In the genomic region with DNA sequence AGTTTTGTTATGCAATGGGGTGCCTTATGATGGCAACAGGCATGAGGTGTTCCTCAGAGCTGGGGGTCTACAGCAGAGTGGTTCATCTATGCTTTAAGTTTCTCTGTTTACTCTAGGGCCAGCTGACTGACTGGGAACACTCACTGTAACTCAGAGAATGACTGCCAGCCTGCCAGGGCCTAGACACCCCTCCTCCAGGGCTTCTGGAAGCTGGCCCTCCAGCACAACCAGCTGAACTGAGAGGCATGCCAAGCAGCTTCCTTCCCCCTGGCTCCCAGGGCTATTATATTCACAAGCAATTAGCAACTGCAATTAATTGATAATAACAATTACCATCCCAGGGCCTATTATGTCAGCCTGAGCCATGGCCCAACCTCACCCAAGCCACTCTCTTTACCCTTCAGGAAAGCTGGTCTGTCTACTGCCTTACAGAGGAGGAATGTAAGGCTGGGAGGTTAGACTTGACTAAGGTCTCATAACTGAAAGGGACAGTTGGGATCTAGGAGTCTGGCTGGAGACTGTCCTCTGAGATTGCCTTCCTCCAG, we compare ENCODE assay signal across 10 mouse cellular contexts. TPM values are rescaled to one million over a fixed set of nuclear protein-coding genes. Genes with fewer than 3 reads are reported as not detected.
DNase-seq lines count a peak whose midpoint lies in the region; ATAC-seq lines count a peak whose summit lies in the region.
"Had no signal": no experiment of that assay in that cellular context is flagged by ENCODE, and none has a peak within 500 bp of the region (broad histone marks: within the 10 kb centered on the region; RNA-seq: fewer than 3 reads in every experiment).

No protein-coding gene starts in this region.

- H3K4me2 ChIP-seq in forebrain, embryonic 12.5 days, result no peak overlapping the region
- no peak overlapping the region for H3K4me2 ChIP-seq in midbrain, embryonic 16.5 days (ENCODE audit: low read length)
- H3K4me2 ChIP-seq: embryonic facial prominence, embryonic 12.5 days had no signal

- peak overlapping the region; percentile 53 for H3K27ac ChIP-seq in forebrain, embryonic 12.5 days
- H3K27ac ChIP-seq in midbrain, embryonic 16.5 days (ENCODE audit: low read length), result peak overlapping the region; percentile 58; the same call in 1 of the 2 replicates
- H3K27ac ChIP-seq: embryonic facial prominence, embryonic 12.5 days had no signal

- ATAC-seq in frontal cortex, adult (ENCODE audit: low TSS enrichment), result peak; percentile 74
- ATAC-seq in forebrain, embryonic 12.5 days (ENCODE audit: low FRiP score), result peak; percentile 73
- ATAC-seq in midbrain, embryonic 16.5 days, result peak; percentile 73
- no peak for ATAC-seq in cerebellum, adult (ENCODE audit: insufficient number of reproducible peaks, low FRiP score, low TSS enrichment)

- H3K4me1 ChIP-seq in forebrain, embryonic 12.5 days, result peaks cover 27% of the 10 kb centered on the region
- H3K4me1 ChIP-seq in midbrain, embryonic 16.5 days (ENCODE audit: control insufficient read depth, insufficient read depth, low read length), result no peaks in the 10 kb centered on the region; the same call in 1 of the 2 replicates
- H3K4me1 ChIP-seq: embryonic facial prominence, embryonic 12.5 days had no signal

- no peak overlapping the region for H3K9ac ChIP-seq in forebrain, embryonic 12.5 days
- no peak overlapping the region for H3K9ac ChIP-seq in midbrain, embryonic 16.5 days (ENCODE audit: low read depth, low read length)
- H3K9ac ChIP-seq: embryonic facial prominence, embryonic 12.5 days had no signal

- no peaks in the 10 kb centered on the region; the same call in 1 of the 2 replicates for H3K36me3 ChIP-seq in forebrain, embryonic 12.5 days (replicated peaks)
- H3K36me3 ChIP-seq in midbrain, embryonic 16.5 days (ENCODE audit: control insufficient read depth, insufficient read depth, low read length), result 0 out of 2 replicates have a peak, but pooled peaks cover 3% of the 10 kb centered on the region
- H3K36me3 ChIP-seq: embryonic facial prominence, embryonic 12.5 days had no signal

- DNase-seq in frontal cortex, postnatal 25 days (ENCODE audit: low spot score in 2 of 2), result no peak
- peak; percentile 60 to 68 for DNase-seq in layer of hippocampus, adult 8-10 months (ENCODE audit: low spot score in 2 of 2)
- DNase-seq in testis, postnatal 14 days (ENCODE audit: low spot score), result no peak
- DNase-seq in c-Kit-positive CD71-positive TER-119-positive erythroid progenitor cells, embryonic 14.5 days (ENCODE audit: low spot score), result no peak

- H3K4me3 ChIP-seq in forebrain, embryonic 12.5 days (replicated peaks), result no peak overlapping the region
- H3K4me3 ChIP-seq in midbrain, embryonic 16.5 days (ENCODE audit: low read depth, low read length), result no peak overlapping the region
- H3K4me3 ChIP-seq: embryonic facial prominence, embryonic 12.5 days; myocyte had no signal

- H3K9me3 ChIP-seq in forebrain, embryonic 12.5 days, result no peaks in the 10 kb centered on the region
- no peaks in the 10 kb centered on the region for H3K9me3 ChIP-seq in midbrain, embryonic 16.5 days (replicated peaks; ENCODE audit: control insufficient read depth, low read length, poor library complexity, severe bottlenecking)
- H3K9me3 ChIP-seq: embryonic facial prominence, embryonic 12.5 days had no signal

- H3K27me3 ChIP-seq in forebrain, embryonic 12.5 days, result peaks cover 4% of the 10 kb centered on the region; the same call in 1 of the 2 replicates
- no peaks in the 10 kb centered on the region for H3K27me3 ChIP-seq in midbrain, embryonic 16.5 days (ENCODE audit: control insufficient read depth, insufficient read depth, low read depth, low read length)
- H3K27me3 ChIP-seq: embryonic facial prominence, embryonic 12.5 days had no signal

RNA-seq across cellular contexts. Expression of gene Syn3, which starts 41.0 kb away (rescaled TPM):
- 9.2 and 9.6 TPM in 2 replicates for polyA plus RNA-seq in forebrain, embryonic 12.5 days (2016; fragmentation: Nextera tagmentation; extraction: Ambion mirVana)
- 10 to 100 TPM; 18.9 to 21.7 (median 19.6) TPM for total RNA-seq in layer of hippocampus, adult 8-10 months (2022)
- polyA plus RNA-seq in midbrain, embryonic 16.5 days (2015; fragmentation: Nextera tagmentation; extraction: Ambion mirVana), result 33.2 and 34.0 TPM in 2 replicates

Comparison
In these comparisons a context has a peak if more than half of its experiments do, and no peak if none do; other contexts are left out.
1. DNase-seq: peak in layer of hippocampus, adult 8-10 months (2 of 2); none in frontal cortex, postnatal 25 days (0 of 2), testis, postnatal 14 days (single experiment) and c-Kit-positive CD71-positive TER-119-positive erythroid progenitor cells, embryonic 14.5 days (single experiment).